Mouse (Mus musculus): ENCODE results near the gene Npas1.

Gene Npas1

DNA sequence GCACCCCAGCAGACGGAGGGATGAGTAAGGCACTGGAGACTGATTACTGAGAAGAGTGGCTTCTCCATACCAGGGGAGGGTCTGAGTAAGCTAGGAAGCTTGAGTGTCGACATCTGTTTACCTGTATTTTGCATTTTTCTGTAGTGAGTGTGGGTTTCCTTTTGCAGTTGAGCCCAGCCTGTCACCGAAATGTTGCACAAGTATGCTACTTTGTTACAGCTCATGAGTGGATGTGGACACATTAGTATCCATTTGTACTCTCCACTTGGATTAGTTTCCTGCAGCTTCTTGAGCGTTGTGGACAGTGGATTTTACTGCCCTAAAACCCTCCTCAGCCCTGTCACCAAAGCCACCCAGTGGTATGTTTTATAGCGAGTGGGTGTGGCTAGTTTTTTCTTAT is 58.8 kb downstream of the Npas1 start:
- no peak for DNase-seq (ENCODE audit: low read depth, low spot score)

DNA sequence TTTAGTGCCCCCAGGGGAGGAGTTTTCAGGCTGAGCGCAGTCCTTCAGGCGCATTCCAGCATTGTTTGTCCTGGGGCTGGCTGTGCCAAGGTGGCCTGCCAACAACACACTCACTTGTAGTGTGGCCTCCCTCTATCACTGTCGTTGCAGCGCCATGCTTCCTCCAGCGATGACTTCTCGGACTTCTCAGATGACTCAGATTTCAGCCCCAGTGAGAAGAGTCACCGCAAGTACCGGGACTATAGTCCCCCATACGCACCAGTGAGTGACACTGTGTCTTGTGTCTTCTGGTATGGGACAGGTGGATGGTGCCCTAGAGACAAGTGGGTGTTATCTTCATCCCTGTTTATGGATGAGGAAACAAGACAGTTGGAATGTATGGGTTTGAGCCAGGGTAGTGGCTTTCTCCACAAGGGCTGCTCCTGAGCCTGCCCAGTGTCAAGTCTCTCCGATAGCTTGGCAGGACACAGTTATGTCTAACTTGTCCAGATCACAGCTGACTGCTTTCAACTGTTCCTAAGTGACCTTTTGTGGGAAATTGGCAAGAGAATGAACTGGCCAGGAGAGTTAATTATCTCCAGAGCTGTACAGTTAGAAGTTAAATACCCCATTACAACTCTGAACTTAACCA is 60.3 kb downstream of the Npas1 start:
- no peak for DNase-seq (ENCODE audit: low read depth, low spot score)

DNA sequence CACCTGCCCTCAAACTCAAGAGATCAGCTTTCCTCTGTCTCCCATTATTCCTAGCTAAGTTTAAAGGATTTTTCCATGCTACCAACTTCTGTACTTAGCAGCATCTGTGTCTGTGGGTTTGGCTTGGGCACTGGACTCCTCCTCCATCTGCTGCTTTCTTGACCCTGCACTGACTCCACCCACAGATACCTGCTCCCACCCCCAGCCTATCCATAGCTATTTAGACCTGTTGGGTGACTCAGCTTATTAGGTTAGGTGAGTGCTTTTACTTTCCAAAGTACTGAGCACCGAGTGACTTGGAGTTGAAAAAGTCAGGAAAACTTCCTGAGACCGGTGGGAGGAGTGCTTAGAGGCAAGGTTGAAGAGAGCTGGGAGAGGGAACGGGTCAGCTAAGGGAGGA is 62.1 kb downstream of the Npas1 start:
- DNase-seq (ENCODE audit: low read depth, low spot score), result no peak

DNA sequence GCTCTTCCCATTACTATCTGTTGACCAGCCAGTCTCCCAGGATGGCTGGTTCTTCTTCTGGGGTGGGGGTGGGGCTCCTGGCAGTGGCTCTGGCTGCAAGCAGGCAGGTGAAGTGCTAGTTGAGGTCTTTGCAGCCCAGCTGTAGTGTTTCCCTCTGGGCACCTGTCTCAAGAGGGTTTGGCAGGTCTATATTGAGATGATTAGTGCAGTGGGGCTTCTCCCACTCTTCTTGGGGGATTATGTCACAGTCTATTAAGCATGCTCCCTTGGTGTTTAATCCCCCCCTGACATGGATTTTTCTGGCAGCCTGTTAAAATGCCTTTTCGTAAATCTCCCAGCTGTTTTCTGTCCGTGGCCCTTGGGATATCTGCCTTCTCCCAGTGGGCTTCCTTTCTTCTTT is 64.6 kb downstream of the Npas1 start:
- DNase-seq (ENCODE audit: low read depth, low spot score), result no peak

DNA sequence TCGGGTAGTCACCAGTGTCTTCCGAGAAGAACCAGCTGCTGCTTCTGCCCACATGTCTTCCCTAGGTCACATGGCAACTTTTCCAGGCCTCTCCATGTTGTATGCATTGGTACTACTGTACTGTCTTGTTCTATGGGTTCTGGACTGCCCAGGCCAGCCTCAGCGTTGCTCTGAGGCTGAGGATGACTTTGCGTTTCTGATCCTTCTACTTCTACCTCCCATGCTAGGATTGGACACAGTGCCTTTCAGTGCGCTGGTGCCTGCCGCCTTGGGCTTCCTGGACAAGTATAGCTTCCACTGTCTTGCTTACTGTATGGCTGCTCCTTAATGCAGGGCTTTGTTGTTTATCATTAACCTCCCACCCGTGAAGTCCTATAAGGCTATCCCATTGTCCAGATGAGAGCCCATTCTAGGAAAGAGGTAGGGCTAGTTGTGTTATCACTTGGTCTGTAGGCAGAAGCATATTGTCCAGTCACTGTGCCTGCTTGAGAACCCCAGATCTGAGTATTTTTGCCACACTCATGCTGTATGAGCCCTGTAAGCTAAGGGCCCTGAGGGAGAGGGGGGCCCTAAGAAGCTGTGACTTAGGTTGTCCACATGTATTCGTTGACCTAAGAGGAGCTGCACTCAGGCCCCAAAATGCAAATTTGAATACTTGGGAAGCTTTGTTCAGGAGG is 65.2 kb downstream of the Npas1 start:
- DNase-seq (ENCODE audit: low read depth, low spot score), result no peak

DNA sequence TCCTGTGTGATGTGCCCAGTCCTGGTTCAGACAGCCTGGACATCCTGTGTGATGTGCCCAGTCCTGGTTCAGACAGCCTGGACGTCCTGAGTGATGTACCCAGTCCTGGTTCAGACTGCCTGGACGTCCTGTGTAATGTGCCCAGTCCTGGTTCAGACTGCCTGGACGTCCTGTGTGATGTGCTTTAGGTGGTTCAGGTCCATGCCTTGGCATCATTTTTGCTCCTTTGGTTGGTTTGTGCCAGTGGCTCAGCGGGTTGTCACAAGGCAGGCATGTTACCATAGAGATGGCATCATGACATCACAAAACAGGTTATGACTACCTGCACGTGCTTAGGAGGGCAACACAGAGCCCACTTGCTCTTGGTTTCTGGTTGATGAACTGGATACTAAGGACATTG is 66.4 kb downstream of the Npas1 start:
- no peak for DNase-seq (ENCODE audit: low read depth, low spot score)

DNA sequence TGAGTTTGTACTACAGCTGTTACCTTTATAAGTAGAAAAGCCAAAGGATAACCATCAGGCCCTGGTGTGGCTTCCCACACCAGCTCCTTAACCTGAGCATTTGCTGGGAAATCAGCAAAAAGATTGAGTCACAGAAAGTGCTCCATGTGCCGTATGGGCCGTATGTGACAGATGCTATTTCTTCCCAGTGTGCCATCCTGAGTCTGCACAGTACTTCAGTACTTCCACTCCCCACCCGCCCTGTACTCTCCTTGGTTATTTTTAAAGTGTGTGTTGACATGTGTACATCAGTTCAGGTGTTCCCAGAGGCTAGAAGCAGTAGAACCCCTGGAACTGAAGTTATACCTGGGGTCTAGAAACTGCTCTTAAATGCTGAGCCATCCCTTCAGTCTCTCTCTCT is 70.5 kb downstream of the Npas1 start:
- no peak for DNase-seq (ENCODE audit: low read depth, low spot score)

Measured in WW6 (cell line).